Mouse (Mus musculus) midbrain, embryonic 10.5 days (tissue): ENCODE data around the gene Tmem186. TPM values are rescaled to one million over a fixed set of nuclear protein-coding genes. Genes with fewer than 3 reads are reported as not detected.

ENCODE experiments used
- DNase-seq: peaks from one replicate; pipeline ENCODE4 v3.0.0-alpha.2; 2017; ENCODE audit warnings: low spot score
- H3K27ac ChIP-seq: fragments of 300-500 bp; sonication (generic); replicated peaks from 2 replicates; pipeline ENCODE4 v1.5.1; 2016; ENCODE audit warnings: mild to moderate bottlenecking
- H3K27me3 ChIP-seq: fragments of 300-500 bp; sonication (generic); 2 replicates; pipeline ENCODE4 v1.6.1; 2016; ENCODE audit warnings: low read depth, mild to moderate bottlenecking; ENCODE audit not compliant: poor library complexity, severe bottlenecking
- H3K36me3 ChIP-seq: fragments of 300-500 bp; sonication (generic); 2 replicates; pipeline ENCODE4 v1.6.1; 2016; ENCODE audit warnings: mild to moderate bottlenecking, moderate library complexity
- H3K4me1 ChIP-seq: fragments of 300-500 bp; sonication (generic); 2 replicates; pipeline ENCODE4 v1.6.1; 2016
- H3K4me3 ChIP-seq: fragments of 300-500 bp; sonication (generic); 2 replicates; pipeline ENCODE4 v1.5.1; 2016; ENCODE audit warnings: mild to moderate bottlenecking, moderate library complexity
- H3K9me3 ChIP-seq: fragments of 300-500 bp; sonication (generic); replicated peaks from 2 replicates; pipeline ENCODE4 v1.6.1; 2016; ENCODE audit warnings: mild to moderate bottlenecking
- WGBS: fragments of 180-500 bp; shearing (Covaris S2); methylation state at CpG from one replicate; pipeline ENCODE4 v1.1.7; 2016; 5-methylcytosine and 5-hydroxymethylcytosine counted together
- polyA plus RNA-seq: library from polyadenylated mRNA; unstranded; fragments of >200 nt; fragmentation: Nextera tagmentation; extraction: Ambion mirVana; gene quantifications from 2 replicates; pipeline ENCODE4 v1.2.1, GENCODE M21; 2016

Gene Tmem186
- 25.7 and 27.9 TPM in 2 replicates for polyA plus RNA-seq

GRCm38 (mm10) chr16:8637217-8638051, at the start of gene Tmem186, which contains the start of gene Pmm2:
Tmem186 (minus strand) TSS chr16:8637712.
Pmm2 (plus strand) TSS chr16:8637674.
- H3K9me3 ChIP-seq, result no peaks in the 10 kb centered on the region
- peak within 1 kb of the TSS; percentile 94 for H3K27ac ChIP-seq
- WGBS, result under 1% methylated on average over 59 of the region's 59 CpGs
- peak within 1 kb of the TSS; percentile 87 for H3K4me3 ChIP-seq
- H3K27me3 ChIP-seq, result no peaks in the 10 kb centered on the region
- DNase-seq, result peak; percentile 86
- H3K4me1 ChIP-seq, result peaks cover 29% of the 10 kb centered on the region
- H3K36me3 ChIP-seq, result peaks cover 43% of the 10 kb centered on the region

GRCm38 (mm10) chr16:8686871-8687535, 49.5 kb upstream of the Tmem186 start:
- Histone ChIP-seq H3K27ac (peak overlapping the region; percentile 18; the same call in 1 of the 2 replicates), H3K27me3 (no peaks in the 10 kb centered on the region), H3K36me3 (peaks cover 75% of the 10 kb centered on the region), H3K4me3 (no peak overlapping the region), H3K4me1 (no peaks in the 10 kb centered on the region), H3K9me3 (no peaks in the 10 kb centered on the region)
- DNase-seq, result no peak
- 87% methylated on average over 11 of the region's 11 CpGs for WGBS

- Histone ChIP-seq H3K4me1 (no peaks in the 10 kb centered on the region), H3K27ac (no peak overlapping the region), H3K4me3 (no peak overlapping the region), H3K27me3 (no peaks in the 10 kb centered on the region), H3K9me3 (no peaks in the 10 kb centered on the region), H3K36me3 (peaks cover 68% of the 10 kb centered on the region)
- DNase-seq, result peak; percentile 65
- WGBS, result 64% methylated on average over 7 of the region's 7 CpGs
Measured at GRCm38 (mm10) chr16:8686121-8686870, 48.8 kb upstream of the Tmem186 start.

GRCm38 (mm10) chr16:8685087-8685486, 47.6 kb upstream of the Tmem186 start:
- H3K36me3 ChIP-seq, result peaks cover 56% of the 10 kb centered on the region
- no peak overlapping the region for H3K4me3 ChIP-seq
- no peak for DNase-seq
- H3K27ac ChIP-seq, result no peak overlapping the region
- no peaks in the 10 kb centered on the region for H3K4me1 ChIP-seq
- no peaks in the 10 kb centered on the region for H3K27me3 ChIP-seq
- no peaks in the 10 kb centered on the region for H3K9me3 ChIP-seq
- WGBS, result 94% methylated on average over 4 of the region's 4 CpGs

GRCm38 (mm10) chr16:8680470-8680869, 43.0 kb upstream of the Tmem186 start, which contains the start of gene Gm5767:
Gm5767 (plus strand) TSS chr16:8680770.
- Histone ChIP-seq H3K27ac (no peak within 1 kb of the TSS), H3K36me3 (peaks cover 16% of the 10 kb centered on the region; the same call in 1 of the 2 replicates), H3K9me3 (no peaks in the 10 kb centered on the region), H3K27me3 (no peaks in the 10 kb centered on the region), H3K4me3 (no peak within 1 kb of the TSS), H3K4me1 (no peaks in the 10 kb centered on the region)
- DNase-seq, result no peak
- WGBS, result 82% methylated on average over 5 of the region's 5 CpGs

GRCm38 (mm10) chr16:8679780-8680179, 42.3 kb upstream of the Tmem186 start:
- Histone ChIP-seq H3K36me3 (peaks cover 9% of the 10 kb centered on the region; the same call in 1 of the 2 replicates), H3K4me3 (no peak overlapping the region), H3K27ac (no peak overlapping the region), H3K9me3 (no peaks in the 10 kb centered on the region), H3K27me3 (no peaks in the 10 kb centered on the region), H3K4me1 (no peaks in the 10 kb centered on the region)
- 86% methylated on average over 3 of the region's 3 CpGs for WGBS
- no peak for DNase-seq

- Histone ChIP-seq H3K27ac (no peak overlapping the region), H3K4me1 (0 out of 2 replicates have a peak, but pooled peaks cover 4% of the 10 kb centered on the region), H3K4me3 (no peak overlapping the region), H3K9me3 (no peaks in the 10 kb centered on the region), H3K27me3 (peaks cover 7% of the 10 kb centered on the region), H3K36me3 (0 out of 2 replicates have a peak, but pooled peaks cover 2% of the 10 kb centered on the region)
- 87% methylated on average over 4 of the region's 4 CpGs for WGBS
- no peak for DNase-seq
Measured at GRCm38 (mm10) chr16:8678676-8679075, 41.2 kb upstream of the Tmem186 start.

GRCm38 (mm10) chr16:8678035-8678434, 40.5 kb upstream of the Tmem186 start:
- no peak for DNase-seq
- peaks cover 13% of the 10 kb centered on the region for H3K27me3 ChIP-seq
- H3K4me1 ChIP-seq, result 0 out of 2 replicates have a peak, but pooled peaks cover 4% of the 10 kb centered on the region
- H3K9me3 ChIP-seq, result no peaks in the 10 kb centered on the region
- H3K4me3 ChIP-seq, result no peak overlapping the region
- no peak overlapping the region for H3K27ac ChIP-seq
- 71% methylated on average over 5 of the region's 5 CpGs for WGBS
- H3K36me3 ChIP-seq, result no peaks in the 10 kb centered on the region

GRCm38 (mm10) chr16:8676800-8677199, 39.3 kb upstream of the Tmem186 start:
- peaks cover 12% of the 10 kb centered on the region; the same call in 1 of the 2 replicates for H3K4me1 ChIP-seq
- WGBS, result 48% methylated on average over 4 of the region's 4 CpGs
- H3K36me3 ChIP-seq, result no peaks in the 10 kb centered on the region
- peaks cover 19% of the 10 kb centered on the region for H3K27me3 ChIP-seq
- H3K9me3 ChIP-seq, result no peaks in the 10 kb centered on the region
- H3K4me3 ChIP-seq, result no peak overlapping the region
- peak; percentile 53 for DNase-seq
- no peak overlapping the region for H3K27ac ChIP-seq

GRCm38 (mm10) chr16:8676228-8676627, 38.7 kb upstream of the Tmem186 start:
- Histone ChIP-seq H3K27me3 (peaks cover 19% of the 10 kb centered on the region), H3K4me1 (peaks cover 17% of the 10 kb centered on the region), H3K27ac (no peak overlapping the region), H3K36me3 (no peaks in the 10 kb centered on the region), H3K9me3 (no peaks in the 10 kb centered on the region), H3K4me3 (no peak overlapping the region)
- WGBS, result 83% methylated on average over 2 of the region's 2 CpGs
- DNase-seq, result no peak

- H3K9me3 ChIP-seq, result no peaks in the 10 kb centered on the region
- no peak for DNase-seq
- H3K4me3 ChIP-seq, result no peak overlapping the region
- H3K27me3 ChIP-seq, result peaks cover 19% of the 10 kb centered on the region
- H3K27ac ChIP-seq, result no peak overlapping the region
- 83% methylated on average over 8 of the region's 8 CpGs for WGBS
- H3K4me1 ChIP-seq, result peaks cover 24% of the 10 kb centered on the region
- no peaks in the 10 kb centered on the region for H3K36me3 ChIP-seq
Measured at GRCm38 (mm10) chr16:8675559-8675958, 38.0 kb upstream of the Tmem186 start.

- Histone ChIP-seq H3K36me3 (peaks cover 3% of the 10 kb centered on the region; the same call in 1 of the 2 replicates), H3K4me3 (no peak overlapping the region), H3K27ac (no peak overlapping the region), H3K4me1 (peaks cover 37% of the 10 kb centered on the region), H3K27me3 (peaks cover 19% of the 10 kb centered on the region), H3K9me3 (no peaks in the 10 kb centered on the region)
- peak; percentile 70 for DNase-seq
- WGBS, result 7% methylated on average over 8 of the region's 8 CpGs
Measured at GRCm38 (mm10) chr16:8674165-8674564, 36.7 kb upstream of the Tmem186 start.
